Mouse (Mus musculus) left cerebral cortex, adult 11 months (tissue): ENCODE data around the gene Slc22a15.
"Not testable (repeated sequence)": the region's sequence is repeated elsewhere in the genome, so short reads cannot be mapped to it uniquely, and the experiment has no call there.

Source experiments
- DNase-seq: peaks from one replicate; pipeline ENCODE4 v3.0.0; 2022; ENCODE audit warnings: low spot score

The Slc22a15 gene

GRCm38 (mm10) chr3:101861856-101862255 is 62.4 kb downstream of the Slc22a15 start:
- DNase-seq: no peak

GRCm38 (mm10) chr3:101860151-101860550 is 64.1 kb downstream of the Slc22a15 start:
- DNase-seq: no peak

- DNase-seq: no peak
These were observed 64.5 kb downstream of the Slc22a15 start for GRCm38 (mm10) chr3:101859740-101860139.

GRCm38 (mm10) chr3:101854075-101854474 is 70.2 kb downstream of the Slc22a15 start:
- no peak for DNase-seq

- no peak for DNase-seq
These were observed 72.9 kb downstream of the Slc22a15 start for GRCm38 (mm10) chr3:101851363-101851762.

- DNase-seq: no peak
These were observed 75.4 kb downstream of the Slc22a15 start, which contains the start of gene Mab21l3 for GRCm38 (mm10) chr3:101848816-101849215. TSS of gene Mab21l3 (minus strand) at chr3:101848959.

- no peak for DNase-seq
These were observed 78.2 kb downstream of the Slc22a15 start for GRCm38 (mm10) chr3:101846096-101846495.

- no peak for DNase-seq
These were observed 81.7 kb downstream of the Slc22a15 start for GRCm38 (mm10) chr3:101842372-101843094.

GRCm38 (mm10) chr3:101839327-101839726 is 84.9 kb downstream of the Slc22a15 start:
- DNase-seq: no peak

- no peak for DNase-seq
These were observed 87.3 kb downstream of the Slc22a15 start for GRCm38 (mm10) chr3:101836971-101837370.

- no peak for DNase-seq
These were observed 87.7 kb downstream of the Slc22a15 start for GRCm38 (mm10) chr3:101836532-101836931.

- DNase-seq: peak; percentile 23
These were observed 88.2 kb downstream of the Slc22a15 start for GRCm38 (mm10) chr3:101836045-101836444.

GRCm38 (mm10) chr3:101831189-101831858 is 92.9 kb downstream of the Slc22a15 start:
- DNase-seq: no peak

GRCm38 (mm10) chr3:101829881-101830616 is 94.2 kb downstream of the Slc22a15 start:
- DNase-seq: no peak

- no peak for DNase-seq
These were observed 95.7 kb downstream of the Slc22a15 start for GRCm38 (mm10) chr3:101828595-101828994.

GRCm38 (mm10) chr3:101827220-101827715 is 97.0 kb downstream of the Slc22a15 start:
- no peak for DNase-seq

GRCm38 (mm10) chr3:101824338-101824737 is 99.9 kb downstream of the Slc22a15 start:
- DNase-seq: no peak

GRCm38 (mm10) chr3:101822052-101822451 is 102.2 kb downstream of the Slc22a15 start:
- DNase-seq: no peak

- DNase-seq: not testable (repeated sequence)
These were observed 103.5 kb downstream of the Slc22a15 start for GRCm38 (mm10) chr3:101820708-101821107.

GRCm38 (mm10) chr3:101816006-101816405 is 108.2 kb downstream of the Slc22a15 start:
- DNase-seq: no peak

- no peak for DNase-seq
These were observed 109.5 kb downstream of the Slc22a15 start for GRCm38 (mm10) chr3:101814790-101815189.

- DNase-seq: peak; percentile 59
These were observed 111.8 kb downstream of the Slc22a15 start for GRCm38 (mm10) chr3:101812341-101812962.
